Mouse (Mus musculus): ENCODE measurements around the gene Prkcq.
A peak's percentile ranks its signal among the peaks of the same experiment; 100 is the strongest.
"Not testable (repeated sequence)": the region's sequence is repeated elsewhere in the genome, so short reads cannot be mapped to it uniquely, and the experiment has no call there.

Gene Prkcq

GRCm38 (mm10) chr2:11298811-11299210 is 126.9 kb downstream of the Prkcq start:
- no peak for DNase-seq

- no peak for DNase-seq
Measured at GRCm38 (mm10) chr2:11299366-11299765, 127.5 kb downstream of the Prkcq start.

GRCm38 (mm10) chr2:11300362-11300761 is 128.5 kb downstream of the Prkcq start:
- DNase-seq: no peak

- DNase-seq: peak; percentile 31 to 53
Measured at GRCm38 (mm10) chr2:11320241-11320640, 148.3 kb downstream of the Prkcq start.

- DNase-seq: no peak
Measured at GRCm38 (mm10) chr2:11322396-11322795, 150.5 kb downstream of the Prkcq start.

GRCm38 (mm10) chr2:11327280-11327679 is 155.4 kb downstream of the Prkcq start:
- DNase-seq: peak; percentile 30 to 65

GRCm38 (mm10) chr2:11329407-11330224 is 157.7 kb downstream of the Prkcq start:
- DNase-seq: peak; percentile 32 to 46

- DNase-seq: peak; percentile 72 to 79
Measured at GRCm38 (mm10) chr2:11331528-11332446, 159.9 kb downstream of the Prkcq start.

- DNase-seq: no peak
Measured at GRCm38 (mm10) chr2:11332469-11332868, 160.6 kb downstream of the Prkcq start.

GRCm38 (mm10) chr2:11333301-11334017 is 161.6 kb downstream of the Prkcq start:
- peak in 1 of 2 experiments; percentile 43 for DNase-seq

GRCm38 (mm10) chr2:11336320-11336719 is 164.4 kb downstream of the Prkcq start:
- no peak for DNase-seq

GRCm38 (mm10) chr2:11338931-11339839 is 167.3 kb downstream of the Prkcq start:
- DNase-seq: no peak

- DNase-seq: no peak
Measured at GRCm38 (mm10) chr2:11344691-11345090, 172.8 kb downstream of the Prkcq start.

GRCm38 (mm10) chr2:11346419-11346818 is 174.5 kb downstream of the Prkcq start:
- not testable (repeated sequence) for DNase-seq

GRCm38 (mm10) chr2:11347791-11348190 is 175.9 kb downstream of the Prkcq start:
- no peak for DNase-seq

Data from kidney, postnatal 4 days (tissue).